Mouse (Mus musculus) heart, postnatal 0 days (tissue): ENCODE data around the gene Ssmem1.

ENCODE experiments used
- CTCF ChIP-seq: IDR thresholded peaks from 2 replicates; pipeline ENCODE4 v1.5.1; 2016; ENCODE audit warnings: antibody characterized with exemption, control low read depth, low read depth
- EP300 ChIP-seq: IDR thresholded peaks from 2 replicates; pipeline ENCODE4 v1.6.1; 2016; ENCODE audit warnings: antibody characterized with exemption, low read depth

DNA sequence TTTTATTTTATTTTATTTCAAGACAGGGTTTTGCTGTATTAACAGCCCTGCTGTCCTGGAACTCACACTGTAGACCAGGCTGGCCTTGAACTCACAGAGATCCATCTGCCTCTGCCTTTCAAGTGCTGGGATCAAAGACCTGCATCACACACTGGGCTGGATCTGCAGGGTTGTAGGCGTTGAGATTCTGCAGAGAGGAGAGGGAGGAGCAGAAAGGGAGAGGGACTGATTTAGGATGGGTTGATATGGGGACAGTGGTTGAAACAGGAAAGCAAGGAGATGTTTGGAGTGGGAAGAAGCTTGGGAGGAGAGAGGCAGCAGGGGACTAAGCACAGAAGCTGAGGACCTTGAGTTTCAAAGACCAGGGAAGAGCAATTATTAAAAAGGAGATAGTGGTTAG is 50.1 kb downstream of the Ssmem1 start:
- TF ChIP-seq CTCF, result no peak
- TF ChIP-seq EP300, result no peak
